Mouse (Mus musculus) heart, postnatal 0 days (tissue): ENCODE results near the gene Lrfn3. TPM values are rescaled to one million over a fixed set of nuclear protein-coding genes. Genes with fewer than 3 reads are reported as not detected.

Source experiments
- ATAC-seq: fragments of 200-750 bp; cut with Nextera tagmentation; 2 replicates; pipeline ENCODE4 v1.8.0; 2017; ENCODE audit warnings: low read depth, moderate number of reproducible peaks, moderate library complexity; ENCODE audit not compliant: insufficient read depth
- DNase-seq: peaks from one replicate; pipeline ENCODE4 v3.0.0-alpha.2; 2016; ENCODE audit warnings: low spot score
- H3K27ac ChIP-seq: fragments of 300-500 bp; sonication (generic); 2 replicates; pipeline ENCODE4 v1.5.1; 2014; ENCODE audit warnings: low read depth, mild to moderate bottlenecking
- H3K27me3 ChIP-seq: fragments of 300-500 bp; sonication (generic); 2 replicates; pipeline ENCODE4 v1.6.1; 2014; ENCODE audit warnings: low read length, mixed read lengths; ENCODE audit not compliant: control insufficient read depth, insufficient read depth
- H3K36me3 ChIP-seq: fragments of 300-500 bp; sonication (generic); replicated peaks from 2 replicates; pipeline ENCODE4 v1.6.1; 2014; ENCODE audit warnings: low read length, mixed read lengths; ENCODE audit not compliant: control insufficient read depth, insufficient read depth
- H3K4me1 ChIP-seq: fragments of 300-500 bp; sonication (generic); 2 replicates; pipeline ENCODE4 v1.6.1; 2014; ENCODE audit warnings: antibody characterized with exemption; ENCODE audit not compliant: control insufficient read depth, insufficient read depth
- H3K4me2 ChIP-seq: fragments of 300-500 bp; sonication (generic); 2 replicates; pipeline ENCODE4 v1.6.1; 2014; ENCODE audit warnings: low read depth, mild to moderate bottlenecking, low read length, moderate library complexity
- H3K4me3 ChIP-seq: fragments of 300-500 bp; sonication (generic); 2 replicates; pipeline ENCODE4 v1.5.1; 2014; ENCODE audit warnings: low read depth, low read length
- H3K9ac ChIP-seq: fragments of 300-500 bp; sonication (generic); replicated peaks from 2 replicates; pipeline ENCODE4 v1.6.1; 2014; ENCODE audit warnings: low read depth, low read length, mixed read lengths
- H3K9me3 ChIP-seq: fragments of 300-500 bp; sonication (generic); replicated peaks from 2 replicates; pipeline ENCODE4 v1.6.1; 2016; ENCODE audit warnings: low read length; ENCODE audit not compliant: control insufficient read depth
- CTCF ChIP-seq: IDR thresholded peaks from 2 replicates; pipeline ENCODE4 v1.5.1; 2016; ENCODE audit warnings: antibody characterized with exemption, control low read depth, low read depth
- EP300 ChIP-seq: IDR thresholded peaks from 2 replicates; pipeline ENCODE4 v1.6.1; 2016; ENCODE audit warnings: antibody characterized with exemption, low read depth
- WGBS: fragments of 180-500 bp; shearing (Covaris S2); extraction: QIAGEN DNeasy Blood & Tissue Kit; methylation state at CpG from one replicate; pipeline ENCODE4 v1.1.7; 2014; 5-methylcytosine and 5-hydroxymethylcytosine counted together
- polyA plus RNA-seq: library from polyadenylated mRNA; unstranded; fragments of >200 nt; fragmentation: Nextera tagmentation; extraction: Ambion mirVana; gene quantifications from 2 replicates; pipeline ENCODE4 v1.2.1, GENCODE M21; 2015
- total RNA-seq: library from RNA; depleted of rRNA; stranded (reverse); fragments of >200 nt; gene quantifications from 2 replicates; pipeline ENCODE4 v1.2.3, GENCODE M21; 2014; ENCODE audit warnings: low replicate concordance

The Lrfn3 gene
- total and polyA plus RNA-seq, 2 experiments from 2014 or later, result 0.40 to 5.4 TPM

GRCm38 (mm10) chr7:30324300-30324944 lies 38.1 kb downstream of the Lrfn3 start:
- Histone ChIP-seq H3K9me3 (no peaks in the 10 kb centered on the region), H3K4me3 (no peak overlapping the region), H3K4me1 (peaks cover 11% of the 10 kb centered on the region), H3K36me3 (no peaks in the 10 kb centered on the region), H3K27ac (no peak overlapping the region), H3K4me2 (no peak overlapping the region), H3K9ac (no peak overlapping the region), H3K27me3 (no peaks in the 10 kb centered on the region)
- DNase-seq (no peak), ATAC-seq (no peak)
- 68% methylated on average over 5 of the region's 5 CpGs for WGBS
- TF ChIP-seq CTCF (no peak), EP300 (no peak)

- peak within 1 kb of the TSS; percentile 80 for H3K4me3 ChIP-seq
- WGBS, result 64% methylated on average over 3 of the region's 3 CpGs
Observed at GRCm38 (mm10) chr7:30323795-30324194, 38.8 kb downstream of the Lrfn3 start, which contains the start of gene Sdhaf1. Sdhaf1 (minus strand) TSS chr7:30323895.

GRCm38 (mm10) chr7:30322865-30323264 lies 39.7 kb downstream of the Lrfn3 start:
- WGBS, result 26% methylated on average over 6 of the region's 6 CpGs
- DNase-seq (no peak), ATAC-seq (no peak)
- Histone ChIP-seq H3K36me3 (no peaks in the 10 kb centered on the region), H3K4me1 (peaks cover 11% of the 10 kb centered on the region), H3K9me3 (no peaks in the 10 kb centered on the region), H3K27me3 (no peaks in the 10 kb centered on the region), H3K4me2 (peak overlapping the region; percentile 84), H3K27ac (peak overlapping the region; percentile 91), H3K9ac (peak overlapping the region; percentile 37; the same call in 1 of the 2 replicates), H3K4me3 (peak overlapping the region; percentile 80)
- TF ChIP-seq CTCF (no peak), EP300 (no peak)

More at GRCm38 (mm10) chr7:30323795-30324194, 38.8 kb downstream of the Lrfn3 start, which contains the start of gene Sdhaf1:
- Histone ChIP-seq H3K27ac (peak within 1 kb of the TSS; percentile 91), H3K4me2 (peak within 1 kb of the TSS; percentile 84), H3K9ac (peak within 1 kb of the TSS; percentile 37; the same call in 1 of the 2 replicates), H3K36me3 (no peaks in the 10 kb centered on the region), H3K9me3 (no peaks in the 10 kb centered on the region), H3K27me3 (no peaks in the 10 kb centered on the region), H3K4me1 (peaks cover 11% of the 10 kb centered on the region)
- ATAC-seq (no peak), DNase-seq (no peak)
- no peak for TF ChIP-seq CTCF
- no peak for TF ChIP-seq EP300

DNA sequence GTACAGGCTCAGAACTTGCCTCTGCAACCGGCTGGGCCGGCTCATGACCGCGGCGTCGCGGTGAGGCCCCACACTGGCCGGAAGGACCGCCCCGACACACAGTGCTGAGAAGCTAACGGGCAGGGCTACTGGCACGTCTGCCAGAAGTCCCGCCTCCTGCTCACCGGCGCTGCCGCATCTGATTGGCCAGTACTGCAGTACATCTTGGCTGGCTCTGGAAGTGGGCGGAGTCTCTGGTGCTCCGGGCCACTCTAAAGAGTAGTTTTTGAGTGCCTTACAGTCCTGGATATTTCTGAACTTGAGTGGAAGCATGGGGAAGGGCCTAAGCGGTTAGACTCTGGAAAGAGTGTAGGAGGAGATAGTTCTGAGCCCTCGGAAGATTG lies 40.3 kb downstream of the Lrfn3 start:
- peaks cover 11% of the 10 kb centered on the region for H3K4me1 ChIP-seq
- H3K27me3 ChIP-seq, result no peaks in the 10 kb centered on the region
- H3K36me3 ChIP-seq, result no peaks in the 10 kb centered on the region
- TF ChIP-seq EP300 (no peak), CTCF (no peak)
- H3K27ac ChIP-seq, result peak overlapping the region; percentile 91
- H3K9me3 ChIP-seq, result no peaks in the 10 kb centered on the region
- H3K9ac ChIP-seq, result peak overlapping the region; percentile 78
- DNase-seq (peak; percentile 98), ATAC-seq (peak; percentile 99)
- peak overlapping the region; percentile 80 for H3K4me3 ChIP-seq
- WGBS, result under 1% methylated on average over 20 of the region's 20 CpGs
- peak overlapping the region; percentile 84 for H3K4me2 ChIP-seq

- Histone ChIP-seq H3K27ac (peak within 1 kb of the TSS; percentile 91), H3K27me3 (no peaks in the 10 kb centered on the region), H3K4me1 (peaks cover 11% of the 10 kb centered on the region), H3K9ac (peak within 1 kb of the TSS; percentile 78), H3K9me3 (no peaks in the 10 kb centered on the region), H3K4me2 (peak within 1 kb of the TSS; percentile 84), H3K36me3 (no peaks in the 10 kb centered on the region), H3K4me3 (peak within 1 kb of the TSS; percentile 80)
- DNase-seq, result peak; percentile 71
- ATAC-seq, result peak; percentile 40
- no peak for TF ChIP-seq CTCF
- TF ChIP-seq EP300, result no peak
- under 1% methylated on average over 63 of the region's 63 CpGs for WGBS
Observed at GRCm38 (mm10) chr7:30321539-30322284, 40.9 kb downstream of the Lrfn3 start, which contains the start of gene E130208F15Rik. E130208F15Rik (plus strand) TSS chr7:30321740.
